Mouse (Mus musculus) midbrain, postnatal 0 days (tissue): ENCODE data around the gene Ube2cbp. TPM values are rescaled to one million over a fixed set of nuclear protein-coding genes. Genes with fewer than 3 reads are reported as not detected.

Experiments
- ATAC-seq: fragments of 200-750 bp; cut with Nextera tagmentation; 2 replicates; pipeline ENCODE4 v1.8.0; 2017; ENCODE audit warnings: moderate number of reproducible peaks, mild to moderate bottlenecking, moderate TSS enrichment, moderate library complexity; ENCODE audit not compliant: low FRiP score
- DNase-seq: peaks from one replicate; pipeline ENCODE4 v3.0.0-alpha.2; 2015; ENCODE audit warnings: low spot score
- H3K27ac ChIP-seq: fragments of 300-500 bp; sonication (generic); 2 replicates; pipeline ENCODE4 v1.5.1; 2014; ENCODE audit warnings: low read depth, mild to moderate bottlenecking, low read length, mixed read lengths
- H3K27me3 ChIP-seq: fragments of 300-500 bp; sonication (generic); 2 replicates; pipeline ENCODE4 v1.6.1; 2014; ENCODE audit warnings: low read length, control low read depth, mixed read lengths; ENCODE audit not compliant: insufficient read depth
- H3K36me3 ChIP-seq: fragments of 300-500 bp; sonication (generic); 2 replicates; pipeline ENCODE4 v1.6.1; 2014; ENCODE audit warnings: low read length, control low read depth, mixed read lengths; ENCODE audit not compliant: insufficient read depth
- H3K4me1 ChIP-seq: fragments of 300-500 bp; sonication (generic); 2 replicates; pipeline ENCODE4 v1.6.1; 2014; ENCODE audit warnings: mild to moderate bottlenecking, control low read depth, antibody characterized with exemption, low read length, mixed read lengths; ENCODE audit not compliant: insufficient read depth
- H3K4me2 ChIP-seq: fragments of 300-500 bp; sonication (generic); 2 replicates; pipeline ENCODE4 v1.6.1; 2014; ENCODE audit warnings: low read depth, mild to moderate bottlenecking, low read length, mixed read lengths; ENCODE audit not compliant: poor library complexity, severe bottlenecking
- H3K4me3 ChIP-seq: fragments of 300-500 bp; sonication (generic); 2 replicates; pipeline ENCODE4 v1.5.1; 2014; ENCODE audit warnings: low read depth, mild to moderate bottlenecking, low read length, moderate library complexity
- H3K9ac ChIP-seq: fragments of 300-500 bp; sonication (generic); replicated peaks from 2 replicates; pipeline ENCODE4 v1.6.1; 2014; ENCODE audit warnings: mild to moderate bottlenecking, low read length, moderate library complexity, mixed read lengths; ENCODE audit not compliant: poor library complexity, severe bottlenecking
- H3K9me3 ChIP-seq: fragments of 300-500 bp; sonication (generic); 2 replicates; pipeline ENCODE4 v1.6.1; 2016; ENCODE audit warnings: low read length, control low read depth
- CTCF ChIP-seq: IDR thresholded peaks from 2 replicates; pipeline ENCODE4 v1.5.1; 2016; ENCODE audit warnings: antibody characterized with exemption, mild to moderate bottlenecking
- WGBS: fragments of 180-500 bp; shearing (Covaris S2); extraction: QIAGEN DNeasy Blood & Tissue Kit; methylation state at CpG from one replicate; pipeline ENCODE4 v1.1.7; 2014; 5-methylcytosine and 5-hydroxymethylcytosine counted together
- polyA plus RNA-seq: library from polyadenylated mRNA; unstranded; fragments of >200 nt; fragmentation: Nextera tagmentation; extraction: Ambion mirVana; gene quantifications from 2 replicates; pipeline ENCODE4 v1.2.1, GENCODE M21; 2015
- total RNA-seq: library from RNA; depleted of rRNA; stranded (reverse); fragments of >200 nt; gene quantifications from 2 replicates; pipeline ENCODE4 v1.2.3, GENCODE M21; 2014

Gene Ube2cbp
- total and polyA plus RNA-seq, 2 experiments from 2014 or later = 7.7 to 8.4 TPM

- DNase-seq (no peak), ATAC-seq (no peak)
- Histone ChIP-seq H3K4me2 (no peak overlapping the region), H3K4me3 (no peak overlapping the region), H3K27ac (no peak overlapping the region), H3K36me3 (no peaks in the 10 kb centered on the region), H3K9ac (no peak overlapping the region), H3K9me3 (peaks cover 3% of the 10 kb centered on the region; the same call in 1 of the 2 replicates), H3K27me3 (no peaks in the 10 kb centered on the region), H3K4me1 (no peaks in the 10 kb centered on the region)
- 62% methylated on average over 4 of the region's 4 CpGs for WGBS
- TF ChIP-seq CTCF = no peak
Measured at GRCm38 (mm10) chr9:86308616-86309015, 156.1 kb downstream of the Ube2cbp start.

- 88% methylated on average over 2 of the region's 2 CpGs for WGBS
- Histone ChIP-seq H3K9ac (no peak overlapping the region), H3K27me3 (no peaks in the 10 kb centered on the region), H3K4me3 (no peak overlapping the region), H3K4me2 (no peak overlapping the region), H3K4me1 (no peaks in the 10 kb centered on the region), H3K36me3 (no peaks in the 10 kb centered on the region), H3K27ac (no peak overlapping the region), H3K9me3 (no peaks in the 10 kb centered on the region)
- ATAC-seq (no peak; the same call in 1 of the 2 replicates), DNase-seq (peak; percentile 70)
- no peak for TF ChIP-seq CTCF
Measured at GRCm38 (mm10) chr9:86306556-86306955, 158.2 kb downstream of the Ube2cbp start.

GRCm38 (mm10) chr9:86301407-86301806, 163.3 kb downstream of the Ube2cbp start:
- 88% methylated on average over 6 of the region's 6 CpGs for WGBS

GRCm38 (mm10) chr9:86298596-86298995, 166.2 kb downstream of the Ube2cbp start:
- ATAC-seq (no peak), DNase-seq (no peak)
- no peak for TF ChIP-seq CTCF
- H3K9ac ChIP-seq = no peak overlapping the region
- H3K4me2 ChIP-seq = no peak overlapping the region
- H3K4me3 ChIP-seq = no peak overlapping the region
- no peaks in the 10 kb centered on the region; the same call in 1 of the 2 replicates for H3K4me1 ChIP-seq
- no peaks in the 10 kb centered on the region for H3K36me3 ChIP-seq
- 21% methylated on average over 8 of the region's 8 CpGs for WGBS
- no peaks in the 10 kb centered on the region for H3K9me3 ChIP-seq
- no peaks in the 10 kb centered on the region for H3K27me3 ChIP-seq
- H3K27ac ChIP-seq = no peak overlapping the region

More at GRCm38 (mm10) chr9:86301407-86301806, 163.3 kb downstream of the Ube2cbp start:
- DNase-seq = no peak
- no peak for TF ChIP-seq CTCF
- Histone ChIP-seq H3K4me2 (no peak overlapping the region), H3K9me3 (no peaks in the 10 kb centered on the region), H3K36me3 (no peaks in the 10 kb centered on the region), H3K4me3 (no peak overlapping the region), H3K4me1 (no peaks in the 10 kb centered on the region; the same call in 1 of the 2 replicates), H3K9ac (no peak overlapping the region), H3K27me3 (no peaks in the 10 kb centered on the region), H3K27ac (no peak overlapping the region)
- no peak for ATAC-seq

- H3K27ac ChIP-seq = no peak overlapping the region
- no peaks in the 10 kb centered on the region; the same call in 1 of the 2 replicates for H3K4me1 ChIP-seq
- no peak overlapping the region for H3K4me2 ChIP-seq
- no peaks in the 10 kb centered on the region for H3K9me3 ChIP-seq
- TF ChIP-seq CTCF = no peak
- no peaks in the 10 kb centered on the region for H3K36me3 ChIP-seq
- H3K4me3 ChIP-seq = no peak overlapping the region
- H3K27me3 ChIP-seq = no peaks in the 10 kb centered on the region
- H3K9ac ChIP-seq = no peak overlapping the region
- 22% methylated on average over 5 of the region's 5 CpGs for WGBS
- ATAC-seq (no peak), DNase-seq (no peak)
Measured at GRCm38 (mm10) chr9:86298131-86298530, 166.6 kb downstream of the Ube2cbp start.

- 47% methylated on average over 8 of the region's 8 CpGs for WGBS
- Histone ChIP-seq H3K4me2 (no peak overlapping the region), H3K4me3 (no peak overlapping the region), H3K27me3 (no peaks in the 10 kb centered on the region), H3K9me3 (no peaks in the 10 kb centered on the region), H3K9ac (no peak overlapping the region), H3K4me1 (no peaks in the 10 kb centered on the region; the same call in 1 of the 2 replicates), H3K27ac (no peak overlapping the region), H3K36me3 (no peaks in the 10 kb centered on the region)
- ATAC-seq (0 out of 2 replicates have a peak, but pooled peaks have one; percentile 20), DNase-seq (no peak)
- TF ChIP-seq CTCF = no peak
Measured at GRCm38 (mm10) chr9:86296683-86297638, 167.8 kb downstream of the Ube2cbp start.
